Mouse (Mus musculus): ENCODE data around the gene Tmem91. TPM values are rescaled to one million over a fixed set of nuclear protein-coding genes. Genes with fewer than 3 reads are reported as not detected.

The Tmem91 gene
- polyA plus RNA-seq, 1 experiment from 2014 or later, result 2.2 TPM

GRCm38 (mm10) chr7:25676085-25676781 lies 1.3 kb upstream of the Tmem91 start:
- H3K4me1 ChIP-seq (ENCODE audit: control insufficient read depth in 2 of 2, insufficient read depth in 2 of 2, low read length in 2 of 2), result peaks cover 9 to 25% of the 10 kb centered on the region in 2 experiments
- H3K4me3 ChIP-seq (ENCODE audit: control insufficient read depth in 1 of 2, insufficient read depth in 1 of 2, low read depth in 1 of 2, low read length in 2 of 2), result no peak overlapping the region
- H3K9ac ChIP-seq (ENCODE audit: low read length), result no peak overlapping the region
- H3K27ac ChIP-seq (replicated peaks in 1 of 2; ENCODE audit: control insufficient read depth in 1 of 2, insufficient read depth in 1 of 2, low read depth in 2 of 2, low read length in 2 of 2), result no peak overlapping the region
- WGBS, result 46% methylated on average over 15 of the region's 15 CpGs
- H3K36me3 ChIP-seq (ENCODE audit: control insufficient read depth, insufficient read depth, low read length), result no peaks in the 10 kb centered on the region
- H3K9me3 ChIP-seq (ENCODE audit: control insufficient read depth, low read length), result no peaks in the 10 kb centered on the region
- peaks cover 29% of the 10 kb centered on the region for H3K27me3 ChIP-seq (ENCODE audit: control insufficient read depth, insufficient read depth, low read length)
- H3K4me2 ChIP-seq (ENCODE audit: low read length), result no peak overlapping the region
- ATAC-seq (ENCODE audit: insufficient number of reproducible peaks, insufficient read depth, low FRiP score, low read depth), result no peak

GRCm38 (mm10) chr7:25675405-25675804 lies 439 bp upstream of the Tmem91 start:
- Histone ChIP-seq H3K4me1 (ENCODE audit: control insufficient read depth in 2 of 2, insufficient read depth in 2 of 2, low read length in 2 of 2) (peaks cover 8 to 21% of the 10 kb centered on the region in 2 experiments; a peak in 2 of 4 replicates), H3K9me3 (ENCODE audit: control insufficient read depth, low read length) (no peaks in the 10 kb centered on the region), H3K27me3 (ENCODE audit: control insufficient read depth, insufficient read depth, low read length) (peaks cover 29% of the 10 kb centered on the region), H3K9ac (ENCODE audit: low read length) (no peak overlapping the region), H3K4me3 (ENCODE audit: control insufficient read depth in 1 of 2, insufficient read depth in 1 of 2, low read depth in 1 of 2, low read length in 2 of 2) (peak overlapping the region in 1 of 2 experiments; percentile 27; a peak in 1 of 4 replicates), H3K36me3 (ENCODE audit: control insufficient read depth, insufficient read depth, low read length) (no peaks in the 10 kb centered on the region), H3K4me2 (ENCODE audit: low read length) (peak overlapping the region; percentile 59), H3K27ac (replicated peaks in 1 of 2; ENCODE audit: control insufficient read depth in 1 of 2, insufficient read depth in 1 of 2, low read depth in 2 of 2, low read length in 2 of 2) (no peak overlapping the region)
- WGBS, result 44% methylated on average over 6 of the region's 6 CpGs
- ATAC-seq (ENCODE audit: insufficient number of reproducible peaks, insufficient read depth, low FRiP score, low read depth), result no peak

GRCm38 (mm10) chr7:25674297-25674696 lies 669 bp downstream of the Tmem91 start:
- H3K9me3 ChIP-seq (ENCODE audit: control insufficient read depth, low read length), result no peaks in the 10 kb centered on the region
- H3K4me2 ChIP-seq (ENCODE audit: low read length), result peak overlapping the region; percentile 59; the same call in 1 of the 2 replicates
- WGBS, result 22% methylated on average over 9 of the region's 9 CpGs
- H3K9ac ChIP-seq (ENCODE audit: low read length), result no peak overlapping the region
- H3K4me1 ChIP-seq (ENCODE audit: control insufficient read depth in 2 of 2, insufficient read depth in 2 of 2, low read length in 2 of 2), result peaks cover 8 to 16% of the 10 kb centered on the region in 2 experiments; a peak in 2 of 4 replicates
- no peak for ATAC-seq (ENCODE audit: insufficient number of reproducible peaks, insufficient read depth, low FRiP score, low read depth)
- H3K4me3 ChIP-seq (ENCODE audit: control insufficient read depth in 1 of 2, insufficient read depth in 1 of 2, low read depth in 1 of 2, low read length in 2 of 2), result no peak overlapping the region
- H3K36me3 ChIP-seq (ENCODE audit: control insufficient read depth, insufficient read depth, low read length), result no peaks in the 10 kb centered on the region
- H3K27me3 ChIP-seq (ENCODE audit: control insufficient read depth, insufficient read depth, low read length), result peaks cover 29% of the 10 kb centered on the region
- H3K27ac ChIP-seq (replicated peaks in 1 of 2; ENCODE audit: control insufficient read depth in 1 of 2, insufficient read depth in 1 of 2, low read depth in 2 of 2, low read length in 2 of 2), result no peak overlapping the region

- H3K4me2 ChIP-seq (ENCODE audit: low read length), result no peak overlapping the region
- peaks cover 10% of the 10 kb centered on the region; the same call in 1 of the 2 replicates for H3K36me3 ChIP-seq (ENCODE audit: control insufficient read depth, insufficient read depth, low read length)
- H3K4me3 ChIP-seq (ENCODE audit: control insufficient read depth in 1 of 2, insufficient read depth in 1 of 2, low read depth in 1 of 2, low read length in 2 of 2), result no peak overlapping the region
- 49% methylated on average over 4 of the region's 4 CpGs for WGBS
- H3K27ac ChIP-seq (replicated peaks in 1 of 2; ENCODE audit: control insufficient read depth in 1 of 2, insufficient read depth in 1 of 2, low read depth in 2 of 2, low read length in 2 of 2), result no peak overlapping the region
- no peaks in the 10 kb centered on the region for H3K9me3 ChIP-seq (ENCODE audit: control insufficient read depth, low read length)
- peaks cover 29% of the 10 kb centered on the region for H3K27me3 ChIP-seq (ENCODE audit: control insufficient read depth, insufficient read depth, low read length)
- H3K9ac ChIP-seq (ENCODE audit: low read length), result no peak overlapping the region
- peaks cover 8 to 16% of the 10 kb centered on the region in 2 experiments; a peak in 2 of 4 replicates for H3K4me1 ChIP-seq (ENCODE audit: control insufficient read depth in 2 of 2, insufficient read depth in 2 of 2, low read length in 2 of 2)
- ATAC-seq (ENCODE audit: insufficient number of reproducible peaks, insufficient read depth, low FRiP score, low read depth), result no peak
Measured at GRCm38 (mm10) chr7:25672442-25672841, 2.5 kb downstream of the Tmem91 start.

GRCm38 (mm10) chr7:25671686-25672085 lies 3.3 kb downstream of the Tmem91 start:
- WGBS, result 47% methylated on average over 2 of the region's 2 CpGs
- peaks cover 10% of the 10 kb centered on the region; the same call in 1 of the 2 replicates for H3K36me3 ChIP-seq (ENCODE audit: control insufficient read depth, insufficient read depth, low read length)
- no peak overlapping the region for H3K9ac ChIP-seq (ENCODE audit: low read length)
- H3K27me3 ChIP-seq (ENCODE audit: control insufficient read depth, insufficient read depth, low read length), result peaks cover 29% of the 10 kb centered on the region
- peaks cover 7 to 15% of the 10 kb centered on the region in 2 experiments; a peak in 2 of 4 replicates for H3K4me1 ChIP-seq (ENCODE audit: control insufficient read depth in 2 of 2, insufficient read depth in 2 of 2, low read length in 2 of 2)
- no peak overlapping the region for H3K4me2 ChIP-seq (ENCODE audit: low read length)
- H3K4me3 ChIP-seq (ENCODE audit: control insufficient read depth in 1 of 2, insufficient read depth in 1 of 2, low read depth in 1 of 2, low read length in 2 of 2), result no peak overlapping the region
- no peaks in the 10 kb centered on the region for H3K9me3 ChIP-seq (ENCODE audit: control insufficient read depth, low read length)
- H3K27ac ChIP-seq (replicated peaks in 1 of 2; ENCODE audit: control insufficient read depth in 1 of 2, insufficient read depth in 1 of 2, low read depth in 2 of 2, low read length in 2 of 2), result no peak overlapping the region
- ATAC-seq (ENCODE audit: insufficient number of reproducible peaks, insufficient read depth, low FRiP score, low read depth), result no peak

GRCm38 (mm10) chr7:25670096-25670495 lies 4.9 kb downstream of the Tmem91 start:
- H3K27ac ChIP-seq (replicated peaks in 1 of 2; ENCODE audit: control insufficient read depth in 1 of 2, insufficient read depth in 1 of 2, low read depth in 2 of 2, low read length in 2 of 2), result no peak overlapping the region
- no peak overlapping the region for H3K4me2 ChIP-seq (ENCODE audit: low read length)
- peaks cover 2 to 6% of the 10 kb centered on the region in 2 experiments; a peak in 2 of 4 replicates for H3K4me1 ChIP-seq (ENCODE audit: control insufficient read depth in 2 of 2, insufficient read depth in 2 of 2, low read length in 2 of 2)
- no peak overlapping the region for H3K9ac ChIP-seq (ENCODE audit: low read length)
- no peak for ATAC-seq (ENCODE audit: insufficient number of reproducible peaks, insufficient read depth, low FRiP score, low read depth)
- WGBS, result 86% methylated on average over 4 of the region's 4 CpGs
- H3K9me3 ChIP-seq (ENCODE audit: control insufficient read depth, low read length), result no peaks in the 10 kb centered on the region
- peaks cover 21% of the 10 kb centered on the region for H3K36me3 ChIP-seq (ENCODE audit: control insufficient read depth, insufficient read depth, low read length)
- no peak overlapping the region for H3K4me3 ChIP-seq (ENCODE audit: control insufficient read depth in 1 of 2, insufficient read depth in 1 of 2, low read depth in 1 of 2, low read length in 2 of 2)
- H3K27me3 ChIP-seq (ENCODE audit: control insufficient read depth, insufficient read depth, low read length), result peaks cover 19% of the 10 kb centered on the region

- ATAC-seq (ENCODE audit: insufficient number of reproducible peaks, insufficient read depth, low FRiP score, low read depth), result no peak
- 79% methylated on average over 9 of the region's 9 CpGs for WGBS
- Histone ChIP-seq H3K36me3 (ENCODE audit: control insufficient read depth, insufficient read depth, low read length) (peaks cover 26% of the 10 kb centered on the region), H3K27ac (replicated peaks in 1 of 2; ENCODE audit: control insufficient read depth in 1 of 2, insufficient read depth in 1 of 2, low read depth in 2 of 2, low read length in 2 of 2) (no peak overlapping the region), H3K4me2 (ENCODE audit: low read length) (no peak overlapping the region), H3K27me3 (ENCODE audit: control insufficient read depth, insufficient read depth, low read length) (peaks cover 14% of the 10 kb centered on the region), H3K9ac (ENCODE audit: low read length) (no peak overlapping the region), H3K4me3 (ENCODE audit: control insufficient read depth in 1 of 2, insufficient read depth in 1 of 2, low read depth in 1 of 2, low read length in 2 of 2) (no peak overlapping the region), H3K9me3 (ENCODE audit: control insufficient read depth, low read length) (no peaks in the 10 kb centered on the region), H3K4me1 (ENCODE audit: control insufficient read depth in 2 of 2, insufficient read depth in 2 of 2, low read length in 2 of 2) (peaks cover 0 to 1% of the 10 kb centered on the region in 2 experiments; a peak in 2 of 4 replicates)
Measured at GRCm38 (mm10) chr7:25669631-25670030, 5.3 kb downstream of the Tmem91 start.
